Mouse (Mus musculus): ENCODE data around the gene Morn2. TPM values are rescaled to one million over a fixed set of nuclear protein-coding genes. Genes with fewer than 3 reads are reported as not detected.

Morn2 gene
- 381 TPM for polyA plus RNA-seq (2014; fragmentation: Illumina TruSeq; extraction: RNeasy Lipid Tissue Mini Kit (QIAGEN cat#74804); ENCODE audit: low read depth, low replicate concordance)

DNA sequence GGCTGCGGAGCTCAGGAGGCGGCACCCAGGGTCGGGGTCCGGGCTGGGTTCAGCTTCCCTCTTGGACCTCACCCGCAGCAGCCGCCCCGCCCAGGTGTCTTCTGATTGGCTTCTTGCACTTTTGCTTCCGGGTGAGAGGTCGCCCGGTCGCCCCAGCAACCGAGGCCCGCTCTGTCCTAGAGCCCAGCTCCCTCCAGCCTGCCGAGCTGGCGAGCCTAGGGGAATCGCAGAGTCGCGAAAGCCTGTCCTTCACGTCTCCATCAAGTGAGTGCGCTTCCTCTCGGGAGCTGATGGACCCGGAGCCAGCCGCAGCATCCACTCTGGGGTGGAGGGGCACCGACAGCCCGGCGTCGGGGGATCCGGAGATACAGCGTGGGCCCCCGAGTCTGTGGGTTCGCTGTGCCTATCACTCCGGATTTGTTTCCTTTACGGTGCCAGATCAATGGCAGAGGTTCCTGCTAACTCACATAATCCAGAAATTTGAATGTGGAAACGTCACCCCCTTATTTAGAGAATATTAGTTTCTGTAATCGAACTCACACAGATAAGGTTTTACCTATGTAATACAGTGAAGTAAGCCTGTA is at the start of gene Morn2, which contains the start of gene Dhx57:
Gene Morn2 (plus strand): TSS at position 130 of the 584 bp plus-strand sequence.
Gene Dhx57 (minus strand): TSS at position 403 of the 584 bp plus-strand sequence.

DNA sequence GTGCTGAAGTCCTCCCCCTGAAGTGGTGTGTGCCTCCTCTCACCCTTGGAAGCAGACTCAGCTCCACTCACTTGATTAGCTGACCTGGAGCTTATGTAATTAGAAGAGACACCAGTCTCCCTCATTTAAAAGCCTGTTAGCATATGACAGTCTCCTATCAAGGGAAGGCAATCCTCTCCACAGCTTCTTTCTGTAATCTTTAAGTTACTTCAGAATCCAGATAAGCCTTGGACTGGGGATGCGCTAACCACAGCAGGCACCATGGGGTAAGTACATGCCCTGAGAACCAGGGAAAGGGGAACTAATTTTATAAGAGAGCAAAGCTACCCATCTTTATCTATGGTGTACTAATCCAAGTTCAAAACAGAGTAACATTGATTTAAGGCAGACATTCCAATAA is 17.2 kb downstream of the Morn2 start, which contains the start of gene Arhgef33:
Gene Arhgef33 (plus strand): TSS at position 157 of the 400 bp plus-strand sequence.

Other genes starting within 250 kb of the Morn2 start
- gene Hnrnpll, start 227.9 kb upstream of the Morn2 start, polyA plus RNA-seq (2014; fragmentation: Illumina TruSeq; extraction: RNeasy Lipid Tissue Mini Kit (QIAGEN cat#74804); ENCODE audit: low read depth, low replicate concordance): 186 TPM
- 25.0 TPM for gene Galm, start 162.7 kb upstream of the Morn2 start, polyA plus RNA-seq (2014; fragmentation: Illumina TruSeq; extraction: RNeasy Lipid Tissue Mini Kit (QIAGEN cat#74804); ENCODE audit: low read depth, low replicate concordance)
- 144 TPM for gene Srsf7, start 82.9 kb upstream of the Morn2 start, polyA plus RNA-seq (2014; fragmentation: Illumina TruSeq; extraction: RNeasy Lipid Tissue Mini Kit (QIAGEN cat#74804); ENCODE audit: low read depth, low replicate concordance)
- 678 TPM for gene Ttc39d, start 82.7 kb upstream of the Morn2 start, polyA plus RNA-seq (2014; fragmentation: Illumina TruSeq; extraction: RNeasy Lipid Tissue Mini Kit (QIAGEN cat#74804); ENCODE audit: low read depth, low replicate concordance)
- gene Gemin6, start 65.8 kb upstream of the Morn2 start, polyA plus RNA-seq (2014; fragmentation: Illumina TruSeq; extraction: RNeasy Lipid Tissue Mini Kit (QIAGEN cat#74804); ENCODE audit: low read depth, low replicate concordance): 24.8 TPM
- gene Dhx57, start 273 bp downstream of the Morn2 start, polyA plus RNA-seq (2014; fragmentation: Illumina TruSeq; extraction: RNeasy Lipid Tissue Mini Kit (QIAGEN cat#74804); ENCODE audit: low read depth, low replicate concordance): 7.8 TPM
- gene Arhgef33, start 17.2 kb downstream of the Morn2 start, polyA plus RNA-seq (2014; fragmentation: Illumina TruSeq; extraction: RNeasy Lipid Tissue Mini Kit (QIAGEN cat#74804); ENCODE audit: low read depth, low replicate concordance): 47.8 TPM
- not detected for gene Gm10190, start 83.3 kb downstream of the Morn2 start, polyA plus RNA-seq (2014; fragmentation: Illumina TruSeq; extraction: RNeasy Lipid Tissue Mini Kit (QIAGEN cat#74804); ENCODE audit: low read depth, low replicate concordance)
- 21.0 TPM for gene Sos1, start 190.2 kb downstream of the Morn2 start, polyA plus RNA-seq (2014; fragmentation: Illumina TruSeq; extraction: RNeasy Lipid Tissue Mini Kit (QIAGEN cat#74804); ENCODE audit: low read depth, low replicate concordance)